Mouse (Mus musculus) forebrain, postnatal 0 days (tissue): ENCODE measurements at regions not wholly inside any gene's neighbourhood (a gene's known extent, or its start where the extent isn't known, plus 50 kb on each side); places are given as distances from the start of the nearest gene placed in this dataset.

Experiments
- ATAC-seq: fragments of 200-750 bp; cut with Nextera tagmentation; 2 replicates; pipeline ENCODE4 v1.8.0; 2017; ENCODE audit warnings: mild to moderate bottlenecking, moderate library complexity
- DNase-seq: peaks from one replicate; pipeline ENCODE4 v3.0.0-alpha.2; 2015
- H3K27ac ChIP-seq: fragments of 300-500 bp; sonication (generic); 2 replicates; pipeline ENCODE4 v1.5.1; 2014; ENCODE audit warnings: low read depth, mild to moderate bottlenecking, antibody characterized with exemption, low read length, moderate library complexity, mixed read lengths
- H3K27me3 ChIP-seq: fragments of 300-500 bp; sonication (generic); 2 replicates; pipeline ENCODE4 v1.6.1; 2014; ENCODE audit warnings: mild to moderate bottlenecking, low read length, mixed read lengths; ENCODE audit not compliant: insufficient read depth
- H3K36me3 ChIP-seq: fragments of 300-500 bp; sonication (generic); 2 replicates; pipeline ENCODE4 v1.6.1; 2014; ENCODE audit warnings: mild to moderate bottlenecking, moderate library complexity; ENCODE audit not compliant: insufficient read depth
- H3K4me1 ChIP-seq: fragments of 300-500 bp; sonication (generic); 2 replicates; pipeline ENCODE4 v1.6.1; 2014; ENCODE audit warnings: antibody characterized with exemption; ENCODE audit not compliant: insufficient read depth
- H3K4me2 ChIP-seq: fragments of 300-500 bp; sonication (generic); 2 replicates; pipeline ENCODE4 v1.6.1; 2014; ENCODE audit warnings: low read depth, mild to moderate bottlenecking, moderate library complexity
- H3K4me3 ChIP-seq: fragments of 300-500 bp; sonication (generic); 2 replicates; pipeline ENCODE4 v1.5.1; 2014; ENCODE audit warnings: low read depth, low read length, mixed read lengths
- H3K9ac ChIP-seq: fragments of 300-500 bp; sonication (generic); 2 replicates; pipeline ENCODE4 v1.6.1; 2014; ENCODE audit warnings: mild to moderate bottlenecking
- H3K9me3 ChIP-seq: fragments of 300-500 bp; sonication (generic); 2 replicates; pipeline ENCODE4 v1.6.1; 2016; ENCODE audit warnings: low read length
- CTCF ChIP-seq: sonication (generic); IDR thresholded peaks from 2 replicates; pipeline ENCODE4 v1.5.1; 2016; ENCODE audit warnings: antibody characterized with exemption, control low read depth, low read depth
- WGBS: fragments of 180-500 bp; shearing (Covaris S2); extraction: QIAGEN DNeasy Blood & Tissue Kit; methylation state at CpG from one replicate; pipeline ENCODE4 v1.1.7; 2014; 5-methylcytosine and 5-hydroxymethylcytosine counted together

GRCm38 (mm10) chr1:69376923-69377706, 269.3 kb upstream of the Erbb4 start:
- Histone ChIP-seq H3K4me1 (no peaks in the 10 kb centered on the region), H3K4me2 (no peak overlapping the region), H3K4me3 (no peak overlapping the region), H3K36me3 (no peaks in the 10 kb centered on the region), H3K27me3 (no peaks in the 10 kb centered on the region), H3K9ac (no peak overlapping the region), H3K27ac (no peak overlapping the region), H3K9me3 (peaks cover 13% of the 10 kb centered on the region; the same call in 1 of the 2 replicates)
- no peak for ATAC-seq
- no peak for DNase-seq
- no peak for TF ChIP-seq CTCF
- WGBS: 96% methylated on average over 46 of the region's 46 CpGs

DNA sequence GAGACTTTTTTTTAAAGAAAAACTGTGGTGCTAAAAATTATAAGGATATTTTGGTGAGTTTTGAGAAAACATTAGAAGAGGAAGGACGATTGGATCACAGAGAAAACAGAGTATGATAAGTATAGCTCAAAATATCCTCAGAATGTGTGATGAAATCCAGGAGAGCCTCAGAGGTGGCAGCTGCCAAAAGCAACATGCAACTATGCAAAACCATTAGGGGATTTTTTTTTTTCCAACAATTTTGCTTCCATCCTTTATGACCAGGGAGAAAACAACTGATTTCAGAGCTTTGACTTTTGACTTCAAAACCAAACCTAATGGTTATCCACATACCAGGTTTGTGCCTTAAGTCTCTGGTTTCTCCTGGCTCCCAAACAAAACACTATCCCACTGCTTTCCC, 267.4 kb upstream of the Erbb4 start:
- Histone ChIP-seq H3K4me2 (no peak overlapping the region), H3K4me1 (no peaks in the 10 kb centered on the region), H3K27ac (no peak overlapping the region), H3K4me3 (no peak overlapping the region), H3K9ac (no peak overlapping the region), H3K27me3 (no peaks in the 10 kb centered on the region), H3K9me3 (peaks cover 13% of the 10 kb centered on the region; the same call in 1 of the 2 replicates), H3K36me3 (no peaks in the 10 kb centered on the region)
- ATAC-seq: no peak
- no peak for DNase-seq
- 57% methylated on average over 1 of the region's 1 CpGs for WGBS
- no peak for TF ChIP-seq CTCF

- ATAC-seq (no peak), DNase-seq (no peak)
- Histone ChIP-seq H3K27ac (no peak overlapping the region), H3K9me3 (no peaks in the 10 kb centered on the region), H3K9ac (no peak overlapping the region), H3K36me3 (no peaks in the 10 kb centered on the region), H3K4me1 (no peaks in the 10 kb centered on the region), H3K4me2 (no peak overlapping the region), H3K27me3 (no peaks in the 10 kb centered on the region), H3K4me3 (no peak overlapping the region)
- no peak for TF ChIP-seq CTCF
- 93% methylated on average over 2 of the region's 2 CpGs for WGBS
These were observed 262.2 kb upstream of the Erbb4 start for GRCm38 (mm10) chr1:69370078-69370477.

- Histone ChIP-seq H3K4me3 (no peak overlapping the region), H3K9me3 (no peaks in the 10 kb centered on the region), H3K36me3 (no peaks in the 10 kb centered on the region), H3K4me1 (no peaks in the 10 kb centered on the region), H3K27me3 (no peaks in the 10 kb centered on the region), H3K4me2 (no peak overlapping the region), H3K9ac (no peak overlapping the region), H3K27ac (no peak overlapping the region)
- ATAC-seq (no peak), DNase-seq (no peak)
- WGBS: 64% methylated on average over 1 of the region's 1 CpGs
- no peak for TF ChIP-seq CTCF
These were observed 259.7 kb upstream of the Erbb4 start for GRCm38 (mm10) chr1:69367531-69367930.

DNA sequence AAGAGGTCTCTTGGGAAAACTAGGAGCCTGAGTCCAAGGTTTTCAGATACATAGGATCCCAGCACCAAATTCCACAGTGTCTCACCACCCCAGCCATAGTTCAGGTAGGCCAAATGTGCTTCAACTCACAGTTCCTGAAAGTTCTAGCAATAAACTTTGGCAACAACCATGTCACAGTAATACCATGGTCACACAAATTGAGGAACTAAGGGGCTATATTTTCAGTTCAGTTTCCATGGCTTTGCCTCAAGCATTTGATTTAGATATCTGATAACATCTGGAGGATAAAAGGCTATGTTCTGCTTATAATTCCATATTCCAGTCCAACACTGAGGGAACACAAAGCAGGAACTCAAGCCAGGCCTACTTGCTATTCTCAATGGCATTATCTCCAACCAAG, 256.2 kb upstream of the Erbb4 start:
- H3K36me3 ChIP-seq: no peaks in the 10 kb centered on the region
- H3K4me3 ChIP-seq: no peak overlapping the region
- H3K4me1 ChIP-seq: no peaks in the 10 kb centered on the region
- no peak overlapping the region for H3K9ac ChIP-seq
- no peaks in the 10 kb centered on the region for H3K27me3 ChIP-seq
- H3K27ac ChIP-seq: no peak overlapping the region
- DNase-seq (no peak), ATAC-seq (no peak)
- H3K9me3 ChIP-seq: no peaks in the 10 kb centered on the region
- TF ChIP-seq CTCF: no peak
- H3K4me2 ChIP-seq: no peak overlapping the region

DNA sequence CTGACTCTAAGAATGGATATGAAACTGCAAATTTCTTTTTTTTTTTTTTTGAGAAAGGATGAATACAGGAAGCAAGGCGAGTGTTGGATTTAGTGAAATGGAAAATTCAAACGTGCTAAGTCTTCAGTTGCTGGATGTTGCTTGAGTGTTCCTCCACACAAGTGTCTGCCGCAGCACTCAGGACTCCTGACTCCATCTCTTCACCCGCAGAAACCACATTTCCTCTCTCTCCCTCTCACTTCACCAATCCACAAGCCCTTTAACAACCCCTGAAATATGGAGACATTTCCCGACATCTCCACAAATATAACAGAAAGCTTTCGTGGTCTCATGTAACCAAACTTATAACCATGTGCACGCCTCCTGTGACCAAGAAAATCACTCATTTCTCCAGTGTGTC, 249.7 kb upstream of the Erbb4 start:
- TF ChIP-seq CTCF: no peak
- Histone ChIP-seq H3K4me1 (no peaks in the 10 kb centered on the region), H3K4me3 (no peak overlapping the region), H3K4me2 (no peak overlapping the region), H3K9ac (no peak overlapping the region), H3K36me3 (no peaks in the 10 kb centered on the region), H3K27me3 (no peaks in the 10 kb centered on the region), H3K9me3 (no peaks in the 10 kb centered on the region), H3K27ac (no peak overlapping the region)
- WGBS: 92% methylated on average over 7 of the region's 7 CpGs
- DNase-seq: no peak
- no peak for ATAC-seq

DNA sequence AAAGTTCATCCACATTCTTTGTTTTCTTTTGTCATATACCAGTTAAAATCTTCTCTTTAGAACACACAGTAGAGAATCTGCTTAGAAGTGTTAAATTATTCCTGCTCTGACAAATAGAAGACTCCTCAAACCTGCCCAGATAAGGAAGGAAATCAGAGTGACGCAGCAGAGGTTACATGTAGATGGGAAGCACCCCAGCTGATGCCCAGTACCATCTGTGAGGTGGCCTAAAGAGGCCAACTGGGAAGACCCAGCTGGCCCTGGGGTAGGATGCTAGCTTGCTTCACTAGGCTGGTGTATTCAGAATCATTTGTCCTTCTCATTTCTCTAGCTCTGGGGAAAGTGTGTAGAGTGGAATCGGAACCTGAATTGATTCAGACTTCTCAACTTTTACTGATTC, 242.6 kb upstream of the Erbb4 start:
- WGBS: 87% methylated on average over 2 of the region's 2 CpGs
- DNase-seq: no peak
- no peaks in the 10 kb centered on the region for H3K27me3 ChIP-seq
- H3K27ac ChIP-seq: no peak overlapping the region
- no peak for TF ChIP-seq CTCF
- no peak overlapping the region for H3K4me3 ChIP-seq
- H3K4me2 ChIP-seq: no peak overlapping the region
- H3K9me3 ChIP-seq: no peaks in the 10 kb centered on the region
- H3K36me3 ChIP-seq: no peaks in the 10 kb centered on the region
- no peaks in the 10 kb centered on the region for H3K4me1 ChIP-seq
- ATAC-seq: no peak
- no peak overlapping the region for H3K9ac ChIP-seq
